Mouse (Mus musculus) mature B cell (primary cell): ENCODE measurements around the gene Palm3.

Experiments
- in situ Hi-C: fragments of 300-500 bp; cut with MboI; formaldehyde crosslinking; loops from 2 replicates; pipeline ENCODE4 v1.14.3; 2019

Palm3 gene

DNA sequence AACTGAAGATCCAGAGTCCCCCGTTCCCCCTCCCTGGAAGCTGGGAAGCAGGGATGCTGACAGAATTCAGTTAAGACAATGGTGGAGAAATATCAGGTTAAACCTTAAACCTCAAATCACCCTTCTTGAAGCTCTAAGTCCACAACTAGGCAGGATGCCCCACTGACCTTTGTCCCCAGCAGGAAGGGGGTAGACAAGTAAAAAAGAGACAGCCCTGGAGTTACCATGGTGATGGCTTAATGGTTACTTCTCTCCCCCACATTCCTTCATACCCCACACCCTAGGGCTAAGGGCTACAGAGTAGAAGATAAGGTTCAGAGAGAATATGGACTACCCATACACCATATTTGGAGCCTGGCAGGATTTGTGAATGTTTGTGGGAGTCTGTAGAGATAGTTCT, 2.4 kb downstream of the Palm3 start:
- in situ Hi-C loops: no loop called here

DNA sequence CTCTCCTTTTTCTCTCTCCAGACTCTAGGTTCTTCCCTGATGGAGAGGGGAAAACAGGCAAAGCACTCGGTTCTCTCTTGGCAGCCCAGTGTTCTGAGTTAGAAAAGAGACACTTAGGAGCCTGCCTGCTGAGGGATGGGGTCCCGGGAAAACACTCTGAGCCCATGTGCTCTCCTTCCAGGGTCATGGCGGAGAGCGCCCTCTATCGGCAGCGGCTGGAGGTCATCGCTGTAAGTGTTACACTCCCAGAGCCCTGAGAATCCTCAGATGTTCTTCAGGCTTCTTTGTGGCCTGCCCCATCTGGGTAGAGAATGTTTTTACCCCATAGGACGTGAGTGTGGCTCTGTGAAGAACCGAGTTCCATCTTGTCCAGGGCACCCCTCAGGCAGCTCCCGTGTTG, 2.9 kb downstream of the Palm3 start:
- in situ Hi-C loops: no loop called here

DNA sequence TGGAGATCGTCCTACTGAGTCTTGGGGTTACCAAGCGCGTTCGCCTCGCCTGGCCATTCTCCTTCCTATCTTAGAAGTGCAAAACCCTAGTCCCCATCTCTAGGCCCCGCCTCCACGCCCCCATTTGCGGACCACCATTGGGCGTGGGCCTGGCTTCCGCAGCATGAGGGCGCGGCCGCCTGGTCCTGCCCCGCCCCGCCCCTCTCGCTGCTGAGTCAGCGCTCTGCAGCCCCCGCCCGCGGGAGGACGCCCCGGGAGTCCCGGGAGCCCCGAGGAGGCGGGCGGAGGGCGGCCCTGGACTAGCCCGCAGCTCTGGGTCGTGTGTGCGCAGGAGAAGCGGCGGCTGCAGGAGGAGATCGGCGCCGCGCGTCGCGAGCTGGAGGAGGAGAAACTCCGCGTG, 4.6 kb downstream of the Palm3 start:
- in situ Hi-C loops: no loop called here

DNA sequence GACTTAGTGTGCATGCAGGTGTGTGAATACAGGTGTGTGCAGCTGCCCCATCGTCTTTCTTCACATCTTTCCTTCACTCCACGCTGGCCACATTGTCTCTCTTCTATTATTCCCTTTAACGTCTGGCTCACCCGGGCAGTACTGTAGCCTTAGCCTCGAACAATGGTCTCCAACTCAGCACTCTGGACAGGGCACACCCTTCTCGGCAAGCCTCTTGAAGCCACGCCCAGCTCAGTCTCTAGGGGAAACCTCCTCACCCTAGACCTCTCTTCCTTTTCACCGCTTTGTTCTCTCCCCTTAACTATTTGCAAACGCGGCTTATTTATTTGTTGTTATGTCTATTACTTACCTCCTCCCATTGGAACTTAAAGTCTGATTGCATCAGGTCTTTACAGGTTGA, 6.2 kb downstream of the Palm3 start:
- in situ Hi-C loops: no loop called here

DNA sequence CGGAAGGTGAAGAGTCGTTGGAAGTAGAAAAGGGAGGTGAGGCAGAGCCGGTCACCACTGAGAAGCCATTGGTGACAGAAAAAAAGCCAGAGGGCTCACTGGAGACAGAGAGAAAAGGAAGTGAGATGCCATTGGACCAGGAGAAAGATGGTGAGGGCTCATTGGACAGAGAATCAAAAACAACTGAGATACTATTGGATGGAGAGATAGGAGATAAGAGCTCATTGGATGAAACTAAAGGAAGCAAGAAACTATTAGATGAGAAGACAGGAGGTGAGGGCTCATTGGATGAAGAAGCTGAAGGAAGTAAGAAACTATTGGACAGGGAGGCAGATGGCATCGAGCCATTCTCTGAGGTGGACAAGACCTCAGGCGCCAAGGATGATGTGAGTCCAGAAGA, 8.0 kb downstream of the Palm3 start:
- in situ Hi-C loops: no loop called here

DNA sequence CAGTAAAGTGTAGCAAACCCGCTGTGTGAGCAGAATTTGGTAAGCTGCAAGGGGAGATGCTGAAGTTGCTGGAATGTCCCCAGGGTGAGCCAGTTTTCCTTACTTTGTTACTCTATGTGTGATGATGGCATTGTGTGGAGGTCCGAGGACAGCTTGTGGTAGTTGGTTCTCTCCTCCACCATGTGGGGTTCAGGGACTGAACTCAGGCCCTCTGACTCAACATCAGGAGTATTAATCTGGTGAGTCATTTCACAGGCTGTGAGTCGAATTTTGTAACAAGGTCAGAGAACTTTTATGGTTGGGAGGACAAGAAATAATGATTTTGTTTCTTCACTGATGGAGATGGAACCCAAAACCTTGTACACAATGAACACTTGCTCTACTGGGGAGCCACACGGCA, 11.5 kb downstream of the Palm3 start:
- in situ Hi-C loops: no loop called here

DNA sequence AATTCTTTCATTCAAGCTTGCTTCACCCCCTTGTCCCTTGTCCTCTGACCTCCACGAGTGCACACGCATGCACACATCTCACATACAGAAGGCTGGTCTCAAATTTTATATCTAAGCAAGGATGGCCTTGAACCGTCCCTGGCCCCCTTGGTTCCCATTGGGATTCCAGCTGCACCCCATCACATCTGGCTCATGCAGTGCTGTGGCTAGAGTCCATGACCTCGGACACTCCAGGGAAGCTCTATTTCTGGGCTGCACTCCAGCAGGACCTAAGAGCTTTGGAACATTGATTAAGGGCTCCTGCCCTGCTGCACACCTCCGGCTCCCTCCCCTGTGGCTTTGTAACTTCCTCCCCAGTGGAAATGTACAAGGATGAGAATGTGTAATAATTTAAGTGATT, 16.7 kb downstream of the Palm3 start:
- in situ Hi-C loops: no loop called here

DNA sequence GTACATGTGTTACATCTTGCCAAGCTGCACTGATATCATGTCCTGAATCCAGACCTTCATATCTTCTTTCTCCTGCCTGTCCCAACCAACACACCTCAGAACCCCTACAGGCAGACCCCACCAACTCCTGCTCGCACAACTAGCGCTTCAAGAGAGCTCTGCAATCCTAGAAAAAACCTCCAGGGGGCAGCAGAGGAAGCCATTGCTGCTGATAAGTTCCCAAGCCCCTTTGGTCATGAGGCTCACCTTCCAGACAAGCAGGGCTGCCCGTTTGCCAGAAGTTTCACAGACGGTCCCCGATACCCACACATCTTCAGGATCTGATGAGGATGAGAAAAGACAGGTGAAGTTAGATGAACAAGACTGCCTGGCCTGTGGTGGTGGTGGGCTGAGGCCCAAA, 17.8 kb downstream of the Palm3 start:
- in situ Hi-C loops: no loop called here

DNA sequence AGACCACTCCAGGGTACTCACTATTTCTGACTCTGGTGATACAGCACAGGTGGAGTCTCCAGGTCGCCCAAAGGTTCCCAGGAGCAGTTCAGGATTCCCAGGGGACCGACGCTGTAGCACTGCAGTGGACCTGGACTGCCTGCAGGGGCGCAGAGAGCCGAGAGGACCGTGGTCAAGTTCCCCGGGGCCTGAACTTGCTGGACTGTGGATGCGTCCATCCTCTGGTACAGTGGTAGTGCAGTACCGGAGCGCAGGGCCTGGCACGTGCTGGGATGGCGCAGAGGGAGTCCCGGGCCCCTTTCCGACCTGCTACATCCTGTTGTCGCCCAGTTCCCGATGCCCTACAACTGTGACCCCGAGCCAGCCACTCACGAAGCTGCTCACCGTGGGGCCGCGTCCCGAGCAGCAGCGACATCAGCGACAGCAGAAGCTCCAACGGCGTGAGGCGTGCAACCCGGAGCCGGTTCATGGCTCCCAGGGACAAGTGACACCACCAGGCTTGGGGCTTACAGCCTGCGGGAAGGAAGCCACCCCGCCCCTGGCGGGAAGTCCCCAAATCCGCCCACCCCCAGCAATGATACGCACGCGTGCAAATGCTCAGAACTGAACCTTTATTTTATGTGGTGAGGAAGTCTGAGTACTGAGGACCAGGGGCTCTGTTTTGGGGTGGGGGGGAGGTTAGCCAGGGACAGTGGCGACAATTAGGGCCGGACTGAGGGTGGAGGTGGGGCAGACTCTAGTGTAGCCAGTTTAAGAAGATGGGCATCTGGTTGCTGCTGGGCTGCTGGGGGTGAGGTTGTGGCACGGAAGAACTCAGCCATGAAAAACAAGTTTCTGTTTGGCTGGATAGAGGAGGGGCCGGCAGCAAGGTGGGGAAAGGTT, 21.0 kb downstream of the Palm3 start, which contains the start of gene Il27ra:
Gene Il27ra, minus strand, starts transcription at position 524 of the 882 bp plus-strand sequence.
- in situ Hi-C loops: no loop called here

DNA sequence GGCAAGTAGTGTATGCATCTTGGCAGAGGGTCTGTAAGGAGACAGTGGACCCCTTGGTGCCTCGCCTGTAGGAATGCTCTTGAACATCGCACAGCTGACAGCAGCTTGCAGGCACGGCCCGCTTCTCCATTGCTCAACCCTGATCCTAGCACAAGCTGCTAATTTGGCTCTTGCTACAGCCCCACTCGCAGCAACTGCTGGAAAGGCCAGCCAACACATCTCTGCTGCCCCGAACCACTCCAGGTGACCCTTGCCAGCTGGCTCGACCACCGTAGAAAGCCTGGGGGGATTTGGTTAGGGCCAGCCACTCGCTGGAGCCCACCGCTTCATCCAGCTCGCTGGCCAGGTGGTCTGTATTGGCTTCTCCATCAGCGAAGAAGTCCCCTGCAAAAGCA, 21.7 kb downstream of the Palm3 start:
- in situ Hi-C loops: no loop called here

DNA sequence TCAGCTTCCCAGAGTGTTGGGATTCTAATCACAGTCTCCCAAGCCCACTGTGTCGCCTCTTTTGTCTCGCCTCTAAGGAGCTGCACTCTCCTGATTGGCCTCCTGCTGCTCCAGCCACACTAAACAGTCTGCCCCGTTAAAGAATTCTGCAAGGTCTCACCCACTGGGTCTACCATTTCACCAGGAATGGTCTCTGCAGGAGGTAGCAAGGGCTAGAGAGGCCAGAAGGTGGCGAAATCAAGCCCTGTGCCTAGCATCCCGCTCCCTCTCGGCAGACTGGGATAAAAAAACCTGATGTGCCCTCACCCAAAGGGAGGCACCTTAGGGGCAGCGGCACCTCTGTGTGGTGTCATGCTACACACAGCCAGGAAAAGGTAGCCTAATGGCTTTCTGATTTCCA, 22.8 kb downstream of the Palm3 start:
- in situ Hi-C loops: no loop called here

DNA sequence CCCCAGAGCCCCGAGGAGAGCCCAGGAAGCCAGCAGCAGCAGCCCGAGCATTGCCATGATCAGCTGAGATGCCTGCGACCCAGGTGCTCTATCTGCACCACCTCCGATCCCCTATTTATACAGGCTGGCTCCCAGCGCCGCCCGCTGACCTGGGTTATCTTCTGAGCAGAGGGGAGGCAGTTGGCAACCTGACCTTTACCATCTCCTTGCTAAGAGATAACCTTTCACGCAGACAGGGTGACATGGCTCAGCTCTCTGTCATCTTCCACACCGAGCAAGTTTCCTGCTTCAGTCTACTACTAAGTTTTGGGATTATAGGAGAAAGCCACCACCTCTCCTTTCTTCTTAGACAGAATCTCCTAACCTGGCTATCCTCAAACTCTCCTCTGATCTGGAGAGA, 23.6 kb downstream of the Palm3 start, which contains the start of gene Rln3:
Gene Rln3, minus strand, starts transcription at position 101 of the 400 bp plus-strand sequence.
- in situ Hi-C loops: no loop called here

DNA sequence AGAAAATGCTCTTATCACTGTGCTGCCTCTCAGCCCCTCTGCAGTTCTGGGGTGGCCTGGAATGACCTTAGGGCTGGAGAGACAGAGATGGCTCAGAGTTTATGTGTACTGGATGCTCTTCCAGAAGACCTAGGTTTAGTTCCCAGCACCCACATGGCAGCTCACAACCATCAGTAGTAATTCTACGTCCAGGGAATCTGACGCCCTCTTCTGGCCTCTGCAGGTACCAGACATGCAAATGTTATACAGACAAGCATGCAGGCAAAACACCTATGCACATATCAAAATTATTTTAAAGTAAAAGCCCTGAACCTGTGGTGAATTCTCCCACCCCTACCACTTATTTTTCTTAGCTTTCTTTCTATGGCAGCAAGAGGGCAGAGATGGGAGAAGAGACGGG, 25.2 kb downstream of the Palm3 start:
- in situ Hi-C loops: no loop called here

DNA sequence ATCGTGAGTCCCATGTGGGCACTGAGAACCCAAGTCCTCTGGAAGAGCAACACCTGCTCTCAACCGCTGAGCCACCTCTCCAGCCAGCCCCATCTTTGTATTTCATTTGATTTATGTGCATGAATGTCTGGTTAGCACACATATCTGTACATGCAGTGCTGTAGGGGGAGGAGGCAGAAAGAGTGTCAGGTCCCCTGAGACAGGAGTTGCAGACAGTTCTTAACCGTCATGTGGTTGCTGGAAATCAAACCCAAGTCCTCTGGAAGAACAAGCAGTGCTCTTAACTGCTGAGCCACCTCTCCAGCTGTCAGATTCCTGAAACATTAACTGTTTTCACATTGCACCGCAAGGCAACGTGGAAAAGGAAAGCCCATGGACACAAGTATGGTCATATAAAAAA, 26.9 kb downstream of the Palm3 start:
- in situ Hi-C loops: no loop called here

DNA sequence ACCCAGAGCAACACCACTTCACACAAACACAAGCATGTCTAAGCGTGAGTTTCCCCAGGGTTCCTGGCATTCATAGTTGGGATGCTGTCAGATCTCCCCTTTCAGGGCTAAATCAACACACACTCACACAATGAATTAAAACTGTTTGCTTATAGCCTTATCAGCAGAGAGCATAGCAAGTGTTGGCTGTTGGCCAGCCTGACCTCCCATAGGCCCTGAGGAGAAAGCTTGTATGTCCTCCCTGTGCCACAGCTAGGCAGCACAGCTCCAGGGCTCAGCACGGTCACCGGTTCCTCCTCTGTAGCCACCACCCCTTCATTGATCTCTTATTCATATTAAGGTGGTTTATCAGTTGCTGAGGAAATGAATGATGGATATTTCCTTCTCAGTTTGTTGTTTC, 31.5 kb downstream of the Palm3 start:
- in situ Hi-C loops: no loop called here

DNA sequence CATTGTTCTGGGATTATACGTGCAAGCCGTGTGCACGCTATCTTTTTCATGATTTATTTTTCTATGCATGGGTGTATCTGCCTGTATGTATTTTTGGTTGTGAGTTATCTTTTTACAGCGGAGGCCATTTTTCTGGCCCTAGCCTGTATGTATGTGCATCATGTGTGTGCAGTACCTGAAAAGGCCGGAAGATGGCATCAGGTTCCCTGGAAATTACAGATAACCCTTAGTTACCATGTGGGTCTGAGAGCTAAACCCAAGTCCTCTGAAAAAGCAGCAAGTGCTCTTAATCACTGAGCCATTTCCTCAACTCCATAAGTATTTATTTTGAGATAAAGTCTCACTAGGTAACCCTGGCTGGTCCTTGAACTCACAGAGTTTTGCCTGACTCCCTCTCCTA, 32.0 kb downstream of the Palm3 start:
- in situ Hi-C loops: no loop called here

DNA sequence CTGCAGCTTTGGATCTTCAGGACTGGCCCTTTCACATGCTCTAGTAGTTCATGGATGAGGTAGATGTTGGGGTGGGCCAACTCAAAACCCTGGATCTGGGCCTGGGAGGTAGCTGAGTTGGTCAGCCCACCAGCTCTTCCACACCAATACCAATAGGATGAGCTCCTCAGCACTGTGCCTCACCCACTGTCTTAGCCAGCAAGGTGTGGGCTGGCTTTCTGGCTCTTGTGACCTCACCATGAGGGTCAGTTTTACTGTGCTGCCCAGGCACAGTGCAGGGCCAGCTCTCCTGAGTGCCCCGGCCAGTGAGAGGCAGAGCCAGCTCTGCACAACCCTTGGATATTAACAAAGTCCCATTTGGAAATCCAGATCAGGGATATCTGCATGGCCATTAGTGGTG, 36.6 kb downstream of the Palm3 start:
- in situ Hi-C loops: no loop called here

DNA sequence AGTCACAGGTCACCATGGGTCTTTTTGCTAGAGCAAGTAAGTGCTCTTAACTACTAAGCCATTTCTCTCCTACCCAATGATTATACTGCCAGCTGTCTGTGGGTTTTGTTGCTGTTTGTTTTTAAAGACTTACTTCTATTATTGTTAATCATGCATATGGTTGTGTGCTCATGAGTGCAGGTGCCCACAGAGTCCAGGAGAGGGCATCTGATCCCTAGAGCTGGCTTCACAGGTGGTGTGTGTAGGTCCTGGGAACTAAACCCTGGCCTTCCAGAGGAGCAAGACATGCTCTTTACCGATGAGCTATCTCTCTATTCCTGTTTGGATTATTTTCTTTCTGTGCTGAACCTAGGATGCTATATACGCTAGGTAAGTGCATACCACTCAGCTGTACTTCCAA, 38.0 kb downstream of the Palm3 start:
- in situ Hi-C loops: no loop called here

DNA sequence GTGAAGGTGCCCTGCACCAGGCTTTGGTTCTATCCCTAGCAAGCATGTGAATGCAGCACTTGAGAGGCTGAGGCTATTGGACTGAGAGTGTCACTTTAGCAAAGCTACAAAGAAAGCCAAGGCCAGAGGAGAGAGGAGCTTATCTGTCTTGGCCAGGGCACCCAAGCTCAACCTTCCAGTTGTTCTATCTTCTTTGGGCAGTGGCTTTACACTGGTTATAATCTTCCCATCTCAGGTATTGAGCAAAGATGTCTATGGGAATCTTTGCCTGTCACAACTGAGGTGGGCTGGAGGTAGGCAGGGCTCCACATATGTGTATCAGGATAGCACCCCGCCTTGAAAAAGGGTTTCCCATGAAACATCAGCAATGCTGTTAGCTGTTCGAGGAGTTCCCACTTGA, 39.0 kb downstream of the Palm3 start:
- in situ Hi-C loops: no loop called here

DNA sequence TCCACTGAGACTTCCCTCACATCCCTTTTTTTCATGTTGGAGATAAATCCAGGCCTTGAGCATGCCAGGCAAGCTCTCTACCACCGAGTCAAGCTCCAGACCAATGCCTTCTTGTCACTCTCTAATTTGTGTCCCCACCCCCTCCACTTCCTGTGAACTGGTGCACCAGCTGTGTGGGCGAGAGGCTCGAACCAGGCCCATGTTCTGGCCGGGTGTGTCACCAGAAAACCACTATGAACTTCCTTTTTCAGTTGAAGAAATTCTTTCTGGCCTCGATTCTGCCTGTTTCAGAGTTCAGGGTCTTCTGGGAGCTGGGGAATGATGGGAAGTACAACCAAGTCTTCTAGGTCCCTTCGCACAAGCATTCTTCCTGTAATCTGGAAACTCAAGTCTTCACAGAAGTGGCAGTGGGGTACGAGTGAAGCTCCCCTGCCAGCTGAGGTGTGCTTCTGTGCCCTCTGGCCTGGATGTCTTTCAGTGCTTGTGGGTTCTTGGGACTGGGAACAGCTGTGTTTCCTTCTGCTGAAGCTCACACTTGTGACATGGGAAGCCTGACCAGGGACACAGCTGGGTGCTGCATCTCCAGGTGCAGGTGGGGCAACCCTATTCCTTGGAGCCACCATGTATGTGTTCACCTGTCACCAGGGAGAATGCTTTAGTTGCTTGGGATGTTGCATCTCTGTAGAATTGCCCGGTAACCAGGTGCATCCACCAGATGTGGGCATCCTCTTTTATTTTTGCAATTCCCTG, 42.8 kb downstream of the Palm3 start:
- in situ Hi-C loops: no loop called here

DNA sequence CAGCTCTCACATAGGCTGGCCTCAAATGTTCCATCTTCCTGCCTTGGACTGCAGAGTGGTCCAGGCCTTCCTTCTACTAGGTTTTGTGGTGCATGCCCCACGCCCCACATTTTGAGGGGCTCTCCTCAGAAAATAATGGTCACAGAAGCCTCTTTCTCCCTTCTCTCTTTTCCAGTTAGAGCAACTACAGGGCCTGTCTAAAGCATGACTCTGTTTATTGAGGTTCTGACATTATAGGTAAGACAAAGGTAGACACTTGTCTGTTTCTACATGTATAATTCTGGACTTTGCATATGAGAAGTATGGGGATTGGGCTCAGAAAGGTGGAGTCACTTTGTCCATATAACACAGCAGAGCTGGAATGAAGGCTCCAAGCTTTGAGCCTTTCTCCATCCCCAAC, 43.8 kb downstream of the Palm3 start, which contains the start of gene Gm10643:
Gene Gm10643, minus strand, starts transcription at position 101 of the 400 bp plus-strand sequence.
- in situ Hi-C loops: no loop called here

DNA sequence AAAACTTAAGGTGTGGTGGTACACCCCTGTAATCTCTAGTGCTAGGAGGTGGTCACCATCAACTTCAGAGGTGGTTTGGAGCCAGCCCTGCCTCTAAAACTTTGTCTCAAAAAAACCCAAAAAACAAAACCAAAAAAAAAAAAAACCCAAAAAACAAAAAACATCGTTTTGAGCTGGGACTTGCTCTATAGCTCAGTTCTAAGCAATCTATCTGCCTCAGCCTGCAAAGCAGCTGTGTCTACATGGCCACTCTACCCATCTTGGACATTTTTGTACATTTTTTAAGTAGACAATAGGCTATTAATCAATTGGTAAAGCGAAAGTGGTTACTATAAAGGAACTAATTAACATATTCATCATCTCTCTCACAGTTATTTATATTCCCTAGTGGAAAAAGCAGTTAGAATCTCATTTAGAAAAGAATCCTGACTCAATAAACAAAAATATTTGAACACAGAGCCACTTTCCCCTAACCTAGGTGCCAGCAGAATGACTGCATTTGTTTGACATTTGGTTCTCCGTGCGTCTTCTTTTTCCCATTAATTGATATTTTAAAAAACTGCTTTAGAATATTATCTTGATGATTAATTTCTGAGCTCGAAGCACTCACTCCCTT, 44.3 kb downstream of the Palm3 start:
- in situ Hi-C loops: no loop called here
